Mouse (Mus musculus) bone marrow, adult 2 months (tissue): Measurements from ENCODE around the gene Ahctf1.

Source experiments
- CTCF ChIP-seq: fragments of 200-500 bp; IDR thresholded peaks from 2 replicates; pipeline ENCODE4 v1.5.1; 2011; ENCODE audit warnings: low read length, control low read depth; ENCODE audit not compliant: control insufficient read depth, insufficient read depth
- POLR2A ChIP-seq: fragments of 200-500 bp; IDR thresholded peaks from 2 replicates; pipeline ENCODE4 v1.6.1; 2011; ENCODE audit warnings: low read depth, mild to moderate bottlenecking, control low read depth, low read length, borderline replicate concordance; ENCODE audit not compliant: control insufficient read depth

GRCm38 (mm10) chr1:179785502-179785901 lies 18.0 kb downstream of the Ahctf1 start:
- TF ChIP-seq CTCF (no peak), POLR2A (no peak)
